Mouse (Mus musculus) layer of hippocampus, adult 9-10 months (tissue): ENCODE results near the gene Tubb4b.

Source experiments
- DNase-seq: peaks from one replicate; pipeline ENCODE4 v3.0.0; 2022; ENCODE audit warnings: low spot score

The Tubb4b gene

DNA sequence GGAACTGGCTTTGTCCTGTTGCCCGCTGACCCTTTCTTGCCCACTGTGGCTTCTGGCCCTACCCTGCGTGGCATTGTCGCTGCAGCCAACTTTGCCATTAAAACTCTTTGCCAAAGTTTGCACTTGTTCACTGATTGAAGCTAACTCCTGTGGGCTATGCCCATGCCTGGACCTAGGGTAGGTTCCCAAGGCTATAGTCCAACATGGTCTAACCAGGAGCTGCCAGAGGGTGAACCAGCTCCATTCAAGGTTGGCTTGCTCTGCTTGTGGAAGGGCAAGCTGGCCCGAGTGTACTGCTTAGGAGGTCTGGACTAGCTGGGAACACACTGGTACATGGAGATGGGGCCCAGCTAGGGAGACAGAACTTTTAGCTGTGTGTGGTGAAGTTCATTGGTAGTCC lies 19.6 kb upstream of the Tubb4b start:
- DNase-seq = no peak

DNA sequence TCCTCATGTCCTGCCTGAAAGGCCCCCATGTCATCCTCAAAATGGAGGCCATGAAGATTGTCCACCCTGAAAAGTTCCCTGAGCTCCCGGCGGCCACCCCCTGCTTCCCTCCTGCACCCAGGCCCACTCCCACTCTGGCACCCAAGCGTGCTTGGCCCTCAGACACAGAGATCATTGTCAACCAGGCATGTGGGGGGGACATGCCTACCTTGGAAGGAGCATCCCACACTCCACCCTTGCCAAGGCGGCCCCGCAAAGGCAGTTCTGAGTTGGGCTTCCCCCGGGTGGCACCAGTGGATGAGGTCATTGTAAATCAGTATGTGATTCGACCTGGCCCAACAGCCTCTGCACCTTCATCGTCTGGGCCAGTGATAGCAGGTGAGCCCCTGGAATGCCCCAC lies 18.8 kb upstream of the Tubb4b start:
- DNase-seq = no peak

DNA sequence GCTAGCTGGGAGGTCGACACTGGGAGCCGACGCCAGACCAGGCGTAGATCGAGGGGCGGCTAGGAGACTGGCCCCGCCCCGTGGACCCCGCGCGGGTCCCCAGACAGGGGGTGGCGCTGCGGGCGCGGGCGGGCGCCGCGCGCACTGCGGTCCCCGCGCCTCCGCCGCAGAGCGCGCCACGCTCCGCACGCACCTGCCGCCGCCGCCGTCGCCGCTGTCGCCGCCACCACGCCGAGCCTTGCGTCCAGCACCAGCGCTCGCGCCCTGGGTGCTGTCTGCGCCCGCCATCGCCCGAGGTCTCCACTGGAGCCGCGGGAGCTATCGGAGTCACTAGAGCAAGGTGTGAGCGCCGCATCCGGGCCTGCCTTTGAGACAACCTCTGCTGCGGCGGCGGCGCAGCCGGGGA lies 17.6 kb upstream of the Tubb4b start, which contains the start of the genes Rnf208 and Cysrt1:
Gene Rnf208, plus strand, starts transcription at position 155 of the 406 bp plus-strand sequence.
Gene Cysrt1, minus strand, starts transcription at position 352 of the 406 bp plus-strand sequence.
- no peak for DNase-seq

DNA sequence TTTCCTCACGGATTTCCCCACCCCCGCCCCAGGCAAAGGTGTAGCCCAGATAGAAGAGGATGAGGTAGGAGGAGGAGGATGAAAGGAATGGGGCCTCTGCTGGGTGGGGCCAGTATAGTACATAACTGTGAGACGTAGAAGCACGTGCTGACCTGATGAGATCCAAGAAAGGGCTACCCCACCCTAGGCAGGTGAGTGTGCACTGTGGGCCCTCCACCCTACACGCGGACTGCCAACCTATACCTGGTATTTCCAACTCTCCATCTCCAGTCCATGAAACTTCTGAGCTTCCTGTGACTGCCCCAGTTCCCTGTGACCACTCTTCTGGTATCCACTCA lies 16.9 kb upstream of the Tubb4b start:
- no peak for DNase-seq

DNA sequence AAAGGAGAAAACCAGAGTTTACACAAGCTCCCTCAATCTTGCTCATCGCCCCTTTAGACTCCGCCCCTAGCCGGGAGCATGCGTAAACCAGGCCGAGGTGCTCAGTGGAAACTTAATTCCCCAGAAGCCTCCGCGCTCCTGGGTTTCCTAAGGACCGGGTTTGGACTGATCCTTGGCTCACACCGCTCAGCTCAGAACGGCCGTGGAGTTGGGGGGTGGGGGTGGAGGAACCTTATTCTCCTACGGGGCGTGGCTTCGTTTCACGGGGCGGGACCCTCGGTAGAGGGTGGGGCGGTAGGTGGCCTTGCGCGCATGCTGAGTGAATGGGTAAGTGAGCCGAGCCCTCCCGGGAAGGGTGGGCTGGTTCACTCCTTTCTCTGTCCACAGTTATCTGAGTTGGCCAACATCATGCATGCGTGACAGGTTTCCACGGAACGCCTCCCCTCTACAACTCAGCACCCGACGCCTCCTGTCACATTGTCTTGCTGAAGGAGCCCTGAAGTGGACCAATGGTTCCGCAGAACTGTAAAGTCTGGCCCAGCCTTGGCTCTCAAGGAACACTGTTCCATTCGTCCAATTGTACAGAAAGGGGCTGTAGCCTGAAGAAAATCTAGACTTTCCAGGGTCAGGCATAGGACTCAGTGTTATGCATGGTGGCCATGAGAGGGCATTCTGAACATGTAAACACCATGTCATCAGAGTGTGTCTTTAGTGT lies 16.4 kb upstream of the Tubb4b start:
- DNase-seq = no peak

DNA sequence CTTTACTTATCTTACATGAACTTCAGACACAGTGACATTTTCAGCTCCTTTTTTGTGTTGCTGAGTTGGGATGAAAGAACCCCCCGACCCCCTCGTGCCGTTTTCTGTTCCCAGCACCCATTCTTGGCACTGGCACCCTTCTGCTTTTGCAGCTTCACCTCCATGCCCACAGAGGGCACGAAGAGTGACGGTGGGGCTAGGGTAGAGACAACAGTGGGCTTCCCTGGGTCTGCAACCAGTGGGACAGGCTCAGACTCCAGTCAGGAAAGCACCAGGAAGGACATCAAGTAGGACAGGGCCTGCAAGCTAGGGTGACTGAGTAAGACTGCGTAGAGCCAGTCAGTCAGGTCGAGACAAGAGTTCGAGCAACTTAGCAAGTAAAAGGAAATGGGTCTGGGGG lies 15.8 kb upstream of the Tubb4b start:
- no peak for DNase-seq

- DNase-seq = no peak
Observed at GRCm38 (mm10) chr2:25239766-25240165, 15.3 kb upstream of the Tubb4b start.

DNA sequence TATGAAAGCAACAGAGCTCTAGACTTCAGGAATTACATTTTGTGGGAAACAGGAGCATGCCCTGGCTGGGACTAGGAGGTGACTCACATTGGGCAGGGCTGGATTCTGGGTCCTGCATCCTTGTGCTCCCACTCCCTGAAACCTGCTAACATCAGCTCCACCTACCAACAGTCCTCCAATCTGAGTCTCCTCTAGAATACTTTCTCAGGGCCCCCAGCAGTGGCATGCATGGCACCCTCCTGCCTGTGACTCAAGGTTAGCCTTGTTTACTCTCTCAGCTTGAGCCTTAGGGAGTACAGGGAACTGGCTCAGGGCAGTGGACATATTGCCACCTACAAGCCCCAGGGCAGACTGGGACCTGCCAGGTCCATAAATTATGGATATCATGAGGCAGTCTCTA lies 13.6 kb upstream of the Tubb4b start:
- no peak for DNase-seq

DNA sequence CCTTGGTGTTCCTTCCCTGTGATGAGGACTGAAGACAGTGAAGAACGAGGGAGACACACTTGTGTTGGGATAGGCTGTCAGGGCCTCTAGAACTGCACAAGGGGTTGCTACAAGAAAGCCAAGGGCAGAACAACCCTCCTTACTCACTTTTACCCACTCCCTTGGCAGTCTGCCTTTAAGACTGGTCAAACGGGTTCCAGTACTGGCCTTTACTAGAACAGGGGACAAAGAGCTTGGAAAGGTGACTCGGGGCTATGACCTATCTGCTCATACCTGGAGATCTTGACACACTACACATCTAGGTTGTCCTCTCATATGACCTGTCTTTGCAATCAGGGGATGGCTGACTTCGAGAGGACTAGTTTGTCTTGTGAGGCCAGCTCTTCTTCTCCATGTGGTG lies 13.0 kb upstream of the Tubb4b start:
- no peak for DNase-seq

DNA sequence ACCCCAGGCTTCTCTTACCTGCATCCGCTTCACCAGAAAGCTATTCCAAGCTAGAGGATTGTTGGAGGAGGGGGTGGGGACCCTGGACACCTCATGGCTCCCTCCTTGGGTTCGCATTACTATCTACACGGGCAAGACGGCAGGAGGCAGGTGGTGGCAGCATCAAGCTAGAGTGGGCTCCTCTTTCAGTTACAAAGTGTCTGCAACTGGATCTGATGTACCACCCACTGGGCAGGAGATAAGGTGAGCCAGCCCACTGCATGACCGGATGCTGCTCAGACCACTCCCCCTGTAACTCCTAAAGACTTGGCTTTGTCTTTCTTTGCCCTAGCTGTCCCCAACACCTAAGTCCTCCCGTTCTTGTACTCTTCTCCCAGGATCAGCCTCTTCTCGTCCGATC lies 12.1 kb upstream of the Tubb4b start, which contains the start of gene Rnf224:
Gene Rnf224, minus strand, starts transcription at position 174 of the 400 bp plus-strand sequence.
- no peak for DNase-seq

- DNase-seq = no peak
Observed at GRCm38 (mm10) chr2:25234551-25235220, 10.2 kb upstream of the Tubb4b start.

DNA sequence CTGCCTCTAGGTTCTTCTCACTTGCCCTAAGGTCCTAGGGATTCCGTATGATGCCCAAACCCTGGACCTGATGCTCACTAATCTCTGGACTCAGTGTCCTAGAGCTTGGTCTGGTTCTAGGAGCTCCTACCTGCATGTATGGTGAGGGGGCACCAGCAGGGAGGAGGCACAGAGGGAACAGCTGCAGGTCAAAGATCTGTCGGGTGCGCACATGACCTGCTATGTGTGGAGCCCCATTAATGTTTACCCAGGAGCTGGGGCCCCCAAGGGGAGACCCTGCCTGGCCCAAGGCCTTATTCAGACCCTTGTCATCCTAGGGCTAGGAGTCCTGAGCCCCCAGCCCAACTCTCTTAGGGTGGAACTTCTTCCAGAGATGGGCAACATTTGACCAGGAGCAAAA lies 9.5 kb upstream of the Tubb4b start, which contains the start of gene Slc34a3:
Gene Slc34a3, minus strand, starts transcription at position 315 of the 400 bp plus-strand sequence.
- DNase-seq = no peak

DNA sequence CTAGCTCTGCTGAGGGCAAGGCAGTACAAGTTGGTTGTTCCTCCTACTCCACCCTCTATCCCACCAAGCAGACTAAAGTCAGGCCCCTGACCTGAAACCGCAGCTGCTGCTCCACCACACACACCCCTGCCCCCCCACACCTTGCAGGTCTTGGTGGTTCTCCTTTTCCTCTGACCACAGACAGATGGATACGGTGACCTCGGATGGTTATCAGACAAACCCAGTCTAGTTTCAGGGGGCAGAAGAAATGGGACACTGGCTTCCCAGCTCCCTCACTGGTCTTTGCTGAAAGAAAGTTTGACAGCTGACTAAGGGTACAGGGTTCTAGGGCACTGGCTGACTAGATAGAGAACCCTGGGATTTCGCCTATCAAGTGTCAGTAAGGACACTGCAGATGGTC lies 8.9 kb upstream of the Tubb4b start:
- no peak for DNase-seq

GRCm38 (mm10) chr2:25231038-25231437 lies 6.5 kb upstream of the Tubb4b start:
- no peak for DNase-seq

- no peak for DNase-seq
Observed at GRCm38 (mm10) chr2:25230581-25230980, 6.1 kb upstream of the Tubb4b start.

DNA sequence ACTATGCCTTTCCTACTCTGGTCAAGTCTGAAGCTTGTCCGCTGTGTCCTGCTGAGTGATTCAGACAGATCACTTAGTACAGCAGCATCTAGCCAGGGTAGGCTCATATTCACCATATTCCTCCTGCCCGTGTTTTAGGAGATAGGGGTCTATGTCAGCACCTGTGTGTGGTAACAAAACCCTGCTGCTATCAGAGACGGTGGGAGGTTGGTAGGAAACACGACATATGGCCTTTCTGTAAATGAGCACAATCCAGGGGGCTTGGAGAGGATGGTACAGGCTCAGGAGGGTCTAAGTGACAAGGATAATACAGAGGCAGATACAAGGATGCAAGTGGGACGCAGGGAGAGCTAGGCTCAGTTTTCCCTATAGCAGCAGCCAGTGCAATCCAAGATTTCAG lies 5.1 kb upstream of the Tubb4b start:
- no peak for DNase-seq

DNA sequence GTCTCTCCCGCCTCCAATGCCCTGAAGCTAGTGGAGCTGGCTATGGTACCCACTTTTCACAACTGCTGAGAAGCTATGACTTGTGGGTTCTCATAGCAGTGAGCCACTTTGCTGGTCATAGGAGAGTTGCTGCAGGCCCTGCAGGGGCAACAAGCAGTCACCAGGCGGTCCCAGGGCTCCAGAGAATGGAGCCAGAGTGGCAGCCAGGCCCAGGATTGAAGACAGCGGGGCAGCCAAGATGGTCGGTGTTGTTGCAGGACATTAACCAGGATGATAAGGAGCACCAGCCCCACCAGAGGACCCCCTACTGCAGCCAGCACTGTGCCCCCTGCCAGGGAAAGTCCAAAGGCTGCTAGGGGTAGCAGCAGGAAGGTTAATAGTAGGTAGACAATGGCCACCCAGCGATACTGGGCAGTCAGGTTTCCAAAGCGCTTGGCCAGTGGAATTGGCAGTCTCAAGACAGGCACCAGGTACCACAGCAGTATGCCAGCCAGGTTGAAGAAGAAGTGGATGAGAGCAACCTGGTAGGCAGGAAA lies 4.6 kb upstream of the Tubb4b start:
- DNase-seq = no peak

DNA sequence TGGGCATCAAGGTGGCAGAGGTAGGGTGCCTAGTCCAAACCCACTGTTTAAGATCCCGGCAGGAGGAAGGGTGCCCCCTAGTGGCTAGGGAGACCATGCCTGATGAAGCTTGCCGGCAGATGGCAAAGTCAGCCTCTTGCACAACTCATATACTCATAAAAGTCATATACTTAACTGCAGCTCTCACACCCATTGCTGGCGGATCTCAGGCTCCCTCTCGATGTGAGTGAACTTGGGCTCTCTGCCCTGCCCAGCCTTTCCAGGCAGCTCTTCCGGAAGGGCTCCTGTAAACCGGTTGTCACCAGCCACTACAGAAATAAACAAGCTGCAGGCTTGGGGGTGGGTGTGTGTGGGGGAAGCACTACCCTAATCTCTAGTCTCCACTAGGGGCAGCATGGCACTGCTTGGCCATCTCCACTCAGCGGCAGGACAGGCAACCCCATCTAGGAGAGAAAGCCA lies 4.0 kb upstream of the Tubb4b start:
- DNase-seq = peak; percentile 79

DNA sequence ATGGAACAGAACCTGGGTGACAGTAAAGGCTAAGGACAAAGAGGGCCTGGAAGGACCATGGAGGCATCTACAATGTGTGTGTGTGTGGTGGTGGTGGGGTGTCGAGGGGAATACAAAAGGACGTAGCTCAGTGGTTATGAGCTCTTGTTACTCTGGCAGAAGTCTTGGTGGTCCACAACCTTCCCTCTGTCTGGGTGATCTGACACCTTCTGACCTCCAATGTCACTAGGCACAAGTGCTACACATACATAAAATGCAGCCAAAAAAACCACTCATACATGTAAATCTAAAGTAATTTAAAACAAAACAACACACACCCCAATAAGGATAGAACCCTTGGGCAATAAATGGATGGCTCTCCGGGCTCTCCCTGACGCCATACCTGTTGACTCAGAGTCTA lies 2.9 kb upstream of the Tubb4b start:
- no peak for DNase-seq

- peak; percentile 26 for DNase-seq
Observed at GRCm38 (mm10) chr2:25226864-25227263, 2.4 kb upstream of the Tubb4b start.

DNA sequence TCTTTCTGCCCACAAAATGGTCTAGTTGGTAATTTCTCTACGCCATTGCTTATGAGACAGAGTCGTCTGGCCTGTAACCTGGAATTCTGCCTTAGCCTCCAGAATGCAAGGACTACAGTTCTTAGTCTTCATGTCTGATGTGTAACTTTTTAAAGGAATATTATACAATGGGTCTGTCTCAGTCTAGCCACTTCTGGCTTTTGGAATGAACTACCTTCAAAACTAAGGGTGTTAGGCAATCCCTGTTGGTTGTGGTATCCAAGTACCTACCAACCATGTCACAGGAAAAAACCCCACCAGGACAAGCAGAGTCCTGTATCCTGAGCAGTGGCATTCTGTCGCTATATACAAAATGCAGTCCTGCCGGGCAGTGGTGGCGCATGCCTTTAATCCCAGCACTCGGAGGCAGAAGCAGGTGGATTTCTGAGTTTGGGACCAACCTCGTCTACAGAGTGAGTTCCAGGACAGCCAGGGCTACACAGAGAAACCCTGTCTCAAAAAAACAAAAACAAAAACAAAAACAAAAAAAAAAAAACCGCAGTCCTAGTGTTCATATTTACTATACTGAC lies 1.4 kb upstream of the Tubb4b start:
- no peak for DNase-seq

DNA sequence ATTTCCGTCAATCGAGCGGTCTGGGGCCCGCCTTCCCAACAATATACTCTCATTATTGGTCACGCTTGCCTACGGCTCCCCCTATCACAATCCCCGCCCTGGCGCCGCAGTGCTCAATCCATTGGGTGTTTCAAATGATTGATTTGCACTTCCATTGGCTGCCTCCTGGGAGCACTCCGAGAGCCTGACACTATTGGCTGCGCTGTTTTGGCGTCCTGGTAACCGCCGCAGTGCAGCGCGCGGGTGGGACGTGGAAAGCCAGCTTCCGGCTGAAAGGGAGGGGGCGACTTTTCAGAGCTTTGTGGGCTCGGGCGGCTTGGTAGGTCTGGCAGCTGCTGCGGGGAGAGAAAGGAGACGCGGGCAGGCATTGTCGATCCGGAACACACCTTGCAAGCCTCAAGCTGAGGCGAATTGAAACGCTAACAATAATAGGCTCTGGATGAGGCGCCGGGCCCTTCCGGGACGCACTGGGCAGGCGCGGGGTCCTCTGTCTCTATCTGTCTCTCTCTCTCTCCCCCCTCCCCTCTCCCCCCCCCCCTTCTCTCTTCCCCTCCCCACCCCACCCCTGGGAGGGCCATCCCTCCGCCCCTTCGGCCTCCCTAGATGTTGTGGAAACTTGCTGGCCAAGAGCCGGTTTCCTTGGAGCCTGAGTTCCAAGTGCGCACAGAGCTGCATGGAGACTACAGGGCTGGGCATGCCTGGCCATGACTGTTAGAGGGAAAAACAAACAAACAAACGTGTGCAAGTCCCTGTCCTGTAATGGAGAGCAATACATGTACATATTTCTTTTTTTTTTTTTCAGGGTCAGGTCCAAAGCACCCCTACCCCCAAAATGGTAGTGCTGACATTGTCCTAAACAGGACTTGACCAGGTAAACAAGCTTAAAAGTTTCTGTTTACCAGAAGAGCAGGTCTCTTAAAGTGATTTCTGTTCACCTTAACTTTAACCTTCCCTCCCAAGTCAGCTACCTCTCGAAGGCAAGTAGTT lies 557 bp upstream of the Tubb4b start:
- DNase-seq = peak; percentile 100
